Mouse (Mus musculus): ENCODE measurements around the gene Mrm1.

DNA sequence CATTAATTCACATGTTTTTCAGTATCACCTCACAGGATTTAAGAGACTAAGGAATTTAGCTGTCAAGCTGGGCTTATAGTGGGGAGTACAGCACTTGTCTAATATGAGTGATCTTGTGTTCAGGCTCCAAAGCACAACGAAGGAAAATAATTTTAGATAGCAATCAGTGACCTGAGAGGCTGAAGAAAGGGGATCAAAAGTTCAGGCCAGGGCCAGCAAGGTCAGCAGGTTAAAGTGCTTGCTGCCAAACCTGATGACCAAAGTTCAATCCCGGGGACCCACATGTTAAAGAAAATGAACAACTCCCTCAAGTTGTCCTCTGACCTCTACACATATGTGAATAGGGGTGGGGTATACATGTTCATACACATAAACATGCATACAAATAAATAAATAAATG lies 46.0 kb upstream of the Mrm1 start:
- TF ChIP-seq CTCF (IDR thresholded peaks at IDR 0.05; ENCODE audit: borderline replicate concordance, control insufficient read depth, extremely low read depth, insufficient read depth, low read length, poor library complexity) (no peak), POLR2A (IDR thresholded peaks at IDR 0.05; ENCODE audit: control insufficient read depth, extremely low read depth, insufficient read depth, low read length, poor library complexity) (no peak)

All from thymus, adult 2 months (tissue).